Mouse (Mus musculus): Measurements from ENCODE around the gene Ano4. TPM values are rescaled to one million over a fixed set of nuclear protein-coding genes. Genes with fewer than 3 reads are reported as not detected.

Ano4 gene
- polyA plus RNA-seq, 1 experiment from 2014 or later, result 0.65 TPM

DNA sequence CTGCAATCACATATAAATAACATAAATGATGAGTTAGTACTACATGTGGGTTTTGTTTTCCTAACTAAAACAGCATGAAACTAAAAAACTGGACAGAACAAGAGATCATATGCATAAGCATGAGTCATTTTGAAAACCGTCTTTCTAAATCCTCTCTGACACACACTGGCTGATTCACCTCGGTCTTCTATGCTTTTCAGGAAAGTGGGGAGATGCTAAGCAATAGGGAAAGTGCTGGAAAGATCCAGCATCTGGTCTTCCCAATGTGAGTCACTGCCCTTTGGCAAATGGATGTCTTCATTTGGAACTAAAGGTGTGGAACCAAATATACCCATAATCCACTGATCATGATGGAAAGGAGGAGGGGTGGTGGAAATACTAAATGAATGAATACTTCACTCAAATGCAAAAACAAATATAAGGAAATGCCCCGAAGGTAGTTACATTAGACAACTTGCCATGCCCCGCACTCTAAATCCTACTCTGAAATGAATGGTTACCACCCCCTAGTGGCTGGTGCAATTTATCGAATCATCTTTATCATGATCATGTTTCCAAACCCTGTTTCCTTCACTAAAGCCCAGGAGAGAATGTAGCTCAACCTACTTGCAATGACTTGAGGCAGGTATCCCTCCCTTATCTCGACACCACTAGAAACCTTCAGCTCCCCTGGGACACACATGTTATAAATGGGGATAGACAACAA lies 122.1 kb downstream of the Ano4 start:
- no peaks in the 10 kb centered on the region for H3K4me1 ChIP-seq
- no peaks in the 10 kb centered on the region for H3K36me3 ChIP-seq
- no peaks in the 10 kb centered on the region for H3K9me3 ChIP-seq (replicated peaks)
- no peak overlapping the region for H3K9ac ChIP-seq
- no peak overlapping the region for H3K4me3 ChIP-seq (replicated peaks)
- WGBS, result 73% methylated on average over 6 of the region's 6 CpGs
- H3K27ac ChIP-seq (replicated peaks), result no peak overlapping the region
- H3K27me3 ChIP-seq, result no peaks in the 10 kb centered on the region
- no peak overlapping the region for H3K4me2 ChIP-seq (replicated peaks)
- ATAC-seq (ENCODE audit: insufficient number of reproducible peaks, low FRiP score, low TSS enrichment, low read depth), result no peak

GRCm38 (mm10) chr10:89216078-89216477 lies 128.5 kb downstream of the Ano4 start:
- 82% methylated on average over 6 of the region's 6 CpGs for WGBS
- Histone ChIP-seq H3K9ac (no peak overlapping the region), H3K9me3 (replicated peaks) (no peaks in the 10 kb centered on the region), H3K36me3 (no peaks in the 10 kb centered on the region), H3K4me2 (replicated peaks) (no peak overlapping the region), H3K27ac (replicated peaks) (no peak overlapping the region), H3K4me1 (no peaks in the 10 kb centered on the region), H3K27me3 (no peaks in the 10 kb centered on the region), H3K4me3 (replicated peaks) (no peak overlapping the region)
- no peak for ATAC-seq (ENCODE audit: insufficient number of reproducible peaks, low FRiP score, low TSS enrichment, low read depth)

GRCm38 (mm10) chr10:89205858-89206257 lies 138.7 kb downstream of the Ano4 start:
- ATAC-seq (ENCODE audit: insufficient number of reproducible peaks, low FRiP score, low TSS enrichment, low read depth), result no peak
- WGBS, result 38% methylated on average over 2 of the region's 2 CpGs

DNA sequence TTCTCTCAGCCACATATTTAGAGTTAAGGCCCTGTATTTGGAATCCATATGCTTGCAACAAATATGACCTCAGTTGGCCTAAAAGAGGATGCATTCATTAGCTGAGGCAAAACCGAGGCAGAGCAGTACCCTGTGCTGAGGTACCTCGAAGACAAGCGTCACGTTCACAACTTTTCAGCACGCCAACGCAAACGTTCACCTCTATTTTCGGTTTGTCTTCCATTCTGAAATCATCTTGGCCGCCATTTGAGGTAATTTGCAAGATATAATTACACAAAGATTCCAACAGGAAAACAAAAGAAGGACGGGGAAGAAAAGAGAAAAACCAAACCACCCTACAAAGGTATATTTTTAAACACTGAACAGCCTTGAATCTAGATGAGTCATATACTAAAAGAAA lies 148.1 kb downstream of the Ano4 start:
- Histone ChIP-seq H3K36me3 (no peaks in the 10 kb centered on the region), H3K27ac (replicated peaks) (no peak overlapping the region), H3K4me1 (no peaks in the 10 kb centered on the region), H3K9ac (no peak overlapping the region), H3K4me3 (replicated peaks) (no peak overlapping the region), H3K9me3 (replicated peaks) (no peaks in the 10 kb centered on the region), H3K27me3 (no peaks in the 10 kb centered on the region), H3K4me2 (replicated peaks) (no peak overlapping the region)
- ATAC-seq (ENCODE audit: insufficient number of reproducible peaks, low FRiP score, low TSS enrichment, low read depth), result no peak
- 86% methylated on average over 10 of the region's 10 CpGs for WGBS

More at GRCm38 (mm10) chr10:89205858-89206257, 138.7 kb downstream of the Ano4 start:
- Histone ChIP-seq H3K36me3 (no peaks in the 10 kb centered on the region), H3K4me2 (replicated peaks) (no peak overlapping the region), H3K27me3 (no peaks in the 10 kb centered on the region), H3K27ac (replicated peaks) (no peak overlapping the region), H3K4me1 (no peaks in the 10 kb centered on the region), H3K9me3 (replicated peaks) (no peaks in the 10 kb centered on the region), H3K9ac (no peak overlapping the region), H3K4me3 (replicated peaks) (no peak overlapping the region)

DNA sequence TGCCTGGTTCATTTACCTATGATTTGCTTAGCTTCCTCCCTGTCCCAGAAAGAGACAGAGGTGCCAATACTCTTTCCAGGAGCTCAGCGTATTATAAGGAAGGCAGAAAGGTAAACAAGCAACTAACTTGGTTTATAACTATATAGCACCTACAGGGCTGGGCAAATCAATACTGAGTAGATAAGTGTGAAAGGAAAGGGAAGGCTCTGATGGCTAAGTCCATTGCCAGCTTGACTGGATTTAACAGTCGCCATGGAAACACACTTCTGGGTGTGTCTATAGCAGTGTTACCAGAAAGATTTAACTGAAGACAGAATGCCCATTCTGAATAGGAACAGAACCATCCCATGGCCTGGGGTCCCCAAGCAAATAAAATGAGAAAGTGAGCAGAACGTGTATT lies 149.5 kb downstream of the Ano4 start:
- H3K4me2 ChIP-seq (replicated peaks), result no peak overlapping the region
- H3K27me3 ChIP-seq, result no peaks in the 10 kb centered on the region
- ATAC-seq (ENCODE audit: insufficient number of reproducible peaks, low FRiP score, low TSS enrichment, low read depth), result no peak
- WGBS, result 74% methylated on average over 3 of the region's 3 CpGs
- no peaks in the 10 kb centered on the region for H3K36me3 ChIP-seq
- H3K27ac ChIP-seq (replicated peaks), result no peak overlapping the region
- H3K9me3 ChIP-seq (replicated peaks), result no peaks in the 10 kb centered on the region
- no peaks in the 10 kb centered on the region for H3K4me1 ChIP-seq
- H3K4me3 ChIP-seq (replicated peaks), result no peak overlapping the region
- no peak overlapping the region for H3K9ac ChIP-seq

DNA sequence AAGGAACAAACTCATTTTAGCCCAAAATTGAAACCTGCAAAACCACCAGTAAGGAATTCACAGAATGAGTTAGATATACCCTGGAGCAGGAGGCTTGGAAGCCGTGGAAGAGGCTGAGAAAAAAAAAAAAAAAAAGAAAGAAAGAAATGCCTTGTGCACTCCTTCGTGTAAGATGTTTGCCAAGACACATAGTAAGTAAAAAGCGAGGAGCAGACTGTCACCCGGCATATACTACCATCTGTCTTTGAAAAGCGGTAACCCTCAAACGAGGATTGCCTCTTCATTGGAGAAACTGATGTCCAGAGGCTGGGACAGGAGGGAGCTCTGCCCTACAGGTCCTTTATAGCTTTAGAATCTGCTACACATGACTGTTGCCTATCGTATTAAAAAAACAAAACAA lies 150.1 kb downstream of the Ano4 start:
- Histone ChIP-seq H3K27ac (replicated peaks) (no peak overlapping the region), H3K9ac (no peak overlapping the region), H3K4me3 (replicated peaks) (no peak overlapping the region), H3K4me1 (no peaks in the 10 kb centered on the region), H3K9me3 (replicated peaks) (no peaks in the 10 kb centered on the region), H3K36me3 (no peaks in the 10 kb centered on the region), H3K27me3 (no peaks in the 10 kb centered on the region), H3K4me2 (replicated peaks) (no peak overlapping the region)
- no peak for ATAC-seq (ENCODE audit: insufficient number of reproducible peaks, low FRiP score, low TSS enrichment, low read depth)
- WGBS, result 70% methylated on average over 7 of the region's 7 CpGs

DNA sequence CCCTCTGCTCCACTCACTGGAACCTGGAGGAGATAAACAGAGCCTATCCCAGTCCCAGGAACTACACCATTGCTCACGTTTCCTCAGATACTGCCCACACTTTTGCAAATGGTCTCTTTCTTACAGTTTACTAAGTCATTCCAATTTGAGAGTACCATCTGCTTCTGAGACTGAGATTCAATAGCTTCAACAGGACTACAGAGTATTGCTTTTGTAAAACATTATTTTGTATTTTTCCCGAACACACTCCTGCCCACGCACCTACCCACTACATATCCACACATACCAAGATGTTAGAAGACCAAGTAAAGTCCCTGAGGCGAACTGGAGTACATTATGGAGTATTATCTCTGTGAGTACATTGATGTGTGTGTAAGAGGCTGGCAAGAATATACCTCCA lies 166.6 kb downstream of the Ano4 start:
- H3K27ac ChIP-seq (replicated peaks), result no peak overlapping the region
- WGBS, result 82% methylated on average over 4 of the region's 4 CpGs

GRCm38 (mm10) chr10:89164533-89164932 lies 180.0 kb downstream of the Ano4 start:
- Histone ChIP-seq H3K36me3 (no peaks in the 10 kb centered on the region), H3K9ac (no peak overlapping the region), H3K27ac (replicated peaks) (no peak overlapping the region), H3K27me3 (no peaks in the 10 kb centered on the region), H3K4me2 (replicated peaks) (no peak overlapping the region), H3K4me1 (no peaks in the 10 kb centered on the region), H3K9me3 (replicated peaks) (no peaks in the 10 kb centered on the region), H3K4me3 (replicated peaks) (no peak overlapping the region)
- ATAC-seq (ENCODE audit: insufficient number of reproducible peaks, low FRiP score, low TSS enrichment, low read depth), result no peak
- 85% methylated on average over 1 of the region's 1 CpGs for WGBS

More for the DNA sequence above, 166.6 kb downstream of the Ano4 start:
- no peak overlapping the region for H3K4me2 ChIP-seq (replicated peaks)
- H3K4me3 ChIP-seq (replicated peaks), result no peak overlapping the region
- no peaks in the 10 kb centered on the region for H3K36me3 ChIP-seq
- ATAC-seq (ENCODE audit: insufficient number of reproducible peaks, low FRiP score, low TSS enrichment, low read depth), result no peak
- no peaks in the 10 kb centered on the region for H3K9me3 ChIP-seq (replicated peaks)
- H3K9ac ChIP-seq, result no peak overlapping the region
- no peaks in the 10 kb centered on the region for H3K27me3 ChIP-seq
- no peaks in the 10 kb centered on the region for H3K4me1 ChIP-seq

DNA sequence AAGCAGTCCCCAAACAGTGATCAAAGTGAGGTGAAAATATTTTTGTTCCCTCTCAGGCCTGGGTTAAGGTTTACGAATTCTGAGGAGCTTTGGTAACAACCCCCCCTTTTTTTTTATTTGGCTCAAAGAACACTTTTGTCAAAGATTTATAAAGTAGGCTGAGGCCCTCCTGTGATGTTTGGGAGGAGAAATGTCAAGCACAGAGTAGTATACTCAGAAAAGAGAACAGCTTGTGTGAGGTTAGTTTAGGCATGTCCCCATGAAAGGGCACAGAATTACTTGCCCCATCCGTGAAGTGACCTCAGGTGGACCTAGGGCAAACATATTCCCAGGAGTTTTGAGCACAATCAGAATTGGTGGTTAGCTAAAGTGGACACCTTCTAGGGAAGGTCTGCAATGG lies 189.1 kb downstream of the Ano4 start:
- WGBS, result 50% methylated on average over 2 of the region's 2 CpGs
- Histone ChIP-seq H3K4me2 (replicated peaks) (no peak overlapping the region), H3K27ac (replicated peaks) (no peak overlapping the region), H3K9me3 (replicated peaks) (no peaks in the 10 kb centered on the region), H3K4me3 (replicated peaks) (no peak overlapping the region), H3K27me3 (no peaks in the 10 kb centered on the region), H3K9ac (no peak overlapping the region), H3K4me1 (no peaks in the 10 kb centered on the region), H3K36me3 (no peaks in the 10 kb centered on the region)
- no peak for ATAC-seq (ENCODE audit: insufficient number of reproducible peaks, low FRiP score, low TSS enrichment, low read depth)

DNA sequence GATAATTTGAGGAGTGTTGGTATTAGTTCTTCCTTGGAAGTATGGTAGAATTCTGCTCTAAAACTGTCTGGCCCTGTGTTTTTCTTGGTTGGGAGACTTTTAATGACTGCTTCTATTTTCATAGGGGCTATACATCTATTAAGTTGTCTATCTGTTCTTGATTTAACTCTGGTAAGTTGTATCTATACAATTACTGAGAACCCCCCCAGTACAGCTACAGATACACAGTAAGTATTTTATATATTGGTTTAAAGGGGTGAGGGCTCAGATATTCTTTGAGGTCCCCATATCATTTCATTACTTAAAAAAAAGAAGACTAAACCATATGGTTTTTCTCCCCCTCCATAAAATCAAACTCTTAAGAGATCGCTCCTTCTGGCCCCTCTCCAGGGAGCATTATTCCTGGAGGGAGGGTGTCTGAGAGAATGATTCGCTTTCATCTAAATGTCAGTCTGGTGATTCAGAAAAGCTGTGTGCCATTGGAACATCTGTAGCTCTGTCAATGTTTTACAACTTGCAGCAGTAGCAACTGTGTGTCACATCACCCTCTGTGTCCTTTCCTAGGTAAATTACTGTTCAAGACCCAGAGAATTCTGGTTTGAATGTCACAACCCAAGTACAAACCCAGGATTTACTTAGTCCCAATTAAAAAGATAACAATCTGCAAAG lies 189.6 kb downstream of the Ano4 start:
- no peak overlapping the region for H3K4me2 ChIP-seq (replicated peaks)
- WGBS, result 46% methylated on average over 2 of the region's 2 CpGs
- no peaks in the 10 kb centered on the region for H3K4me1 ChIP-seq
- no peak overlapping the region for H3K4me3 ChIP-seq (replicated peaks)
- no peak overlapping the region for H3K9ac ChIP-seq
- H3K27ac ChIP-seq (replicated peaks), result no peak overlapping the region
- ATAC-seq (ENCODE audit: insufficient number of reproducible peaks, low FRiP score, low TSS enrichment, low read depth), result no peak
- no peaks in the 10 kb centered on the region for H3K36me3 ChIP-seq
- H3K9me3 ChIP-seq (replicated peaks), result no peaks in the 10 kb centered on the region
- H3K27me3 ChIP-seq, result no peaks in the 10 kb centered on the region

DNA sequence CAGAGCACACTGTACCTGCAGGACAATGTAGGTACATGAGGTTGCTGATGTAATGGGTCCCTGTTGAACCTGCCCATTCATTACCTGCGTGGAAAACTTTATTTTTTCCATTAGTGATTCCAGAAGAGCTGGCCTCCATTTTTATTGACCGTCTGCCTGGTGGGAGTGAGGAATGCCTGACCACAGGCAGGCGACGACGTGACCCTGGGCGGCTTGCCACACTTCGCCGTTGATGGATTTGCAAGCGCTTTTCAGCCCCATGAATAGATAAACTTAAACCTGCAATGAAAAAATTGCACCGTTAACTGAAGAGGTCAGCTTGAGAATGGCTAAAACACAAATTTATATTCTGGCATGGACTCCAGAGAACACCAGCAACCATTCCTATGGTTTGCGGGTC lies 195.4 kb downstream of the Ano4 start:
- 82% methylated on average over 11 of the region's 11 CpGs for WGBS
- ATAC-seq (ENCODE audit: insufficient number of reproducible peaks, low FRiP score, low TSS enrichment, low read depth), result no peak

DNA sequence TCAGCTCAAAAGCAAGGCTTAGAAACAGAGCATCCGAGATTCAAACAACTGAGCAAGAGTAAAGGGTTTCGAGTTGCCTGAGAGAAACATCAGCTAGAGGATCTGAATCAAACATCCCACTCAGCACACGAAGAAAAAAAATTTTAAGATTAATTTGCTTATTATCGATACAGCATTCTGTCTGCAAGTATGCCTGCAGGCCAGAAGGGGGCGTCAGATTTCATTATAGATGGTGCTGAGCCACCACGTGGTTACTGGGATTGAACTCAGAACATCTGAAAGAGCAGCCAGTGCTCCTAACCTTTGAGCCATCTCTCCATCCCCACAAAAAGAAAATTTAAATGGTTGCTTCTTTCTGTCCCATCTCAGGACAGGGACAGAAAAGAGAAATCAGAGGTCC lies 223.2 kb downstream of the Ano4 start:
- H3K27ac ChIP-seq (replicated peaks), result no peak overlapping the region
- H3K9me3 ChIP-seq (replicated peaks), result no peaks in the 10 kb centered on the region
- H3K9ac ChIP-seq, result no peak overlapping the region
- no peaks in the 10 kb centered on the region for H3K36me3 ChIP-seq
- no peaks in the 10 kb centered on the region for H3K4me1 ChIP-seq
- ATAC-seq (ENCODE audit: insufficient number of reproducible peaks, low FRiP score, low TSS enrichment, low read depth), result no peak
- no peak overlapping the region for H3K4me2 ChIP-seq (replicated peaks)
- no peak overlapping the region for H3K4me3 ChIP-seq (replicated peaks)
- WGBS, result 47% methylated on average over 6 of the region's 6 CpGs
- no peaks in the 10 kb centered on the region for H3K27me3 ChIP-seq

More for the DNA sequence above, 195.4 kb downstream of the Ano4 start:
- Histone ChIP-seq H3K4me1 (no peaks in the 10 kb centered on the region), H3K27ac (replicated peaks) (no peak overlapping the region), H3K4me3 (replicated peaks) (no peak overlapping the region), H3K36me3 (no peaks in the 10 kb centered on the region), H3K9ac (no peak overlapping the region), H3K4me2 (replicated peaks) (no peak overlapping the region), H3K9me3 (replicated peaks) (no peaks in the 10 kb centered on the region), H3K27me3 (no peaks in the 10 kb centered on the region)
